Mouse (Mus musculus) liver, postnatal 0 days (tissue): ENCODE measurements at regions not wholly inside any gene's neighbourhood (a gene's known extent, or its start where the extent isn't known, plus 50 kb on each side); places are given as distances from the start of the nearest gene placed in this dataset.

Experiments used
- ATAC-seq: fragments of 200-750 bp; cut with Nextera tagmentation; 2 replicates; pipeline ENCODE4 v1.8.0; 2017; ENCODE audit warnings: mild to moderate bottlenecking, moderate library complexity
- DNase-seq: peaks from one replicate; pipeline ENCODE4 v3.0.0-alpha.2; 2016
- H3K27ac ChIP-seq: fragments of 300-500 bp; sonication (generic); 2 replicates; pipeline ENCODE4 v1.5.1; 2014; ENCODE audit warnings: antibody characterized with exemption, moderate library complexity, mild to moderate bottlenecking, low read depth
- H3K27me3 ChIP-seq: fragments of 300-500 bp; sonication (generic); 2 replicates; pipeline ENCODE4 v1.6.1; 2014; ENCODE audit warnings: low read length, control low read depth, mixed read lengths; ENCODE audit not compliant: insufficient read depth
- H3K36me3 ChIP-seq: fragments of 300-500 bp; sonication (generic); replicated peaks from 2 replicates; pipeline ENCODE4 v1.6.1; 2014; ENCODE audit warnings: mild to moderate bottlenecking, control low read depth, low read length, moderate library complexity, mixed read lengths; ENCODE audit not compliant: insufficient read depth
- H3K4me1 ChIP-seq: fragments of 300-500 bp; sonication (generic); 2 replicates; pipeline ENCODE4 v1.6.1; 2014; ENCODE audit warnings: antibody characterized with exemption, mild to moderate bottlenecking, control low read depth; ENCODE audit not compliant: insufficient read depth
- H3K4me2 ChIP-seq: fragments of 300-500 bp; sonication (generic); 2 replicates; pipeline ENCODE4 v1.6.1; 2014; ENCODE audit warnings: low read depth, mild to moderate bottlenecking, low read length, moderate library complexity, mixed read lengths
- H3K4me3 ChIP-seq: fragments of 300-500 bp; sonication (generic); 2 replicates; pipeline ENCODE4 v1.5.1; 2014; ENCODE audit warnings: low read depth, low read length
- H3K9ac ChIP-seq: fragments of 300-500 bp; sonication (generic); replicated peaks from 2 replicates; pipeline ENCODE4 v1.6.1; 2014; ENCODE audit warnings: mild to moderate bottlenecking, moderate library complexity
- H3K9me3 ChIP-seq: fragments of 300-500 bp; sonication (generic); 2 replicates; pipeline ENCODE4 v1.6.1; 2016; ENCODE audit warnings: mild to moderate bottlenecking, control low read depth, low read length, mixed read lengths
- CTCF ChIP-seq: sonication (generic); IDR thresholded peaks from 2 replicates; pipeline ENCODE4 v1.5.1; 2016; ENCODE audit warnings: antibody characterized with exemption, low read depth
- EP300 ChIP-seq: IDR thresholded peaks from 2 replicates; pipeline ENCODE4 v1.6.1; 2016; ENCODE audit warnings: antibody characterized with exemption, low read depth, mild to moderate bottlenecking
- WGBS: fragments of 180-500 bp; shearing (Covaris S2); extraction: QIAGEN DNeasy Blood & Tissue Kit; methylation state at CpG from one replicate; pipeline ENCODE4 v1.1.7; 2014; ENCODE audit not compliant: insufficient replicate concordance; 5-methylcytosine and 5-hydroxymethylcytosine counted together

- Histone ChIP-seq H3K27me3 (no peaks in the 10 kb centered on the region), H3K4me1 (no peaks in the 10 kb centered on the region), H3K9ac (no peak overlapping the region), H3K9me3 (no peaks in the 10 kb centered on the region), H3K36me3 (no peaks in the 10 kb centered on the region), H3K4me3 (no peak overlapping the region), H3K27ac (no peak overlapping the region), H3K4me2 (no peak overlapping the region)
- ATAC-seq, result no peak
- whole genome bisulfite sequencing, result 58% methylated on average over 1 of the region's 1 CpGs
- no peak for TF ChIP-seq CTCF
- no peak for DNase-seq
Measured at GRCm38 (mm10) chr12:14032363-14032762, 119.5 kb downstream of the Fam84a start.

GRCm38 (mm10) chr12:14015271-14015670 is 136.6 kb downstream of the Fam84a start:
- no peak overlapping the region for H3K4me2 ChIP-seq
- no peak overlapping the region for H3K4me3 ChIP-seq
- no peak for TF ChIP-seq EP300
- no peak for TF ChIP-seq CTCF
- no peak overlapping the region for H3K27ac ChIP-seq
- no peaks in the 10 kb centered on the region for H3K4me1 ChIP-seq
- no peaks in the 10 kb centered on the region for H3K9me3 ChIP-seq
- H3K9ac ChIP-seq, result no peak overlapping the region
- H3K36me3 ChIP-seq, result no peaks in the 10 kb centered on the region
- no peaks in the 10 kb centered on the region for H3K27me3 ChIP-seq
- no peak for ATAC-seq
- no peak for DNase-seq

- Histone ChIP-seq H3K27ac (no peak overlapping the region), H3K4me3 (no peak overlapping the region), H3K4me2 (no peak overlapping the region), H3K36me3 (no peaks in the 10 kb centered on the region), H3K4me1 (no peaks in the 10 kb centered on the region), H3K9me3 (no peaks in the 10 kb centered on the region), H3K9ac (no peak overlapping the region), H3K27me3 (no peaks in the 10 kb centered on the region)
- DNase-seq (no peak), ATAC-seq (no peak)
- TF ChIP-seq EP300, result no peak
- TF ChIP-seq CTCF, result no peak
- WGBS, result 24% methylated on average over 1 of the region's 1 CpGs
Measured at GRCm38 (mm10) chr12:14005991-14006390, 145.9 kb downstream of the Fam84a start.

DNA sequence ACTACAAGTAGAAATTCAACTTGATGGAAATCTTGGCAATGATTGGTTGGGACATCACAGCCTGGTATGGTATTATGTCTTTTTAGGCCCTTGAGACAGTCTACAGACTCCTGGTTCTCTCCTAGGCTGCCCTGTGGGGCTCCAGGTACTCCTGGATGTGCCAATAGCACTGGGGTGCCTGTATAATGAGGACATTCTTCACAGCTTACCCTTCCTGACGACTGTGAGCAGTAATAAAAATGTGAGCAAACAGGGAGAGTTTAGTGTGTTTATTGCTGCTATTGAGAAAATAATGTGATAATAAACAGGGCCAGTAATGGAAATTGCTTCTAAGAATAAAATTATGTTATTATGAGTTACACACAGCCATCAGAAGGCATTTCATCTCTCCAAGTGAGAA is 150.2 kb downstream of the Fam84a start:
- no peak overlapping the region for H3K9ac ChIP-seq
- H3K27me3 ChIP-seq, result no peaks in the 10 kb centered on the region
- WGBS, result 31% methylated on average over 1 of the region's 1 CpGs
- H3K4me2 ChIP-seq, result no peak overlapping the region
- H3K4me1 ChIP-seq, result no peaks in the 10 kb centered on the region
- H3K27ac ChIP-seq, result no peak overlapping the region
- no peak overlapping the region for H3K4me3 ChIP-seq
- no peaks in the 10 kb centered on the region for H3K9me3 ChIP-seq
- ATAC-seq (no peak), DNase-seq (no peak)
- no peak for TF ChIP-seq CTCF
- no peak for TF ChIP-seq EP300
- H3K36me3 ChIP-seq, result no peaks in the 10 kb centered on the region

- ATAC-seq, result no peak
- 78% methylated on average over 1 of the region's 1 CpGs for WGBS
- no peak overlapping the region for H3K4me2 ChIP-seq
- no peak for TF ChIP-seq CTCF
- TF ChIP-seq EP300, result no peak
- H3K9ac ChIP-seq, result no peak overlapping the region
- H3K36me3 ChIP-seq, result no peaks in the 10 kb centered on the region
- no peak overlapping the region for H3K4me3 ChIP-seq
- H3K9me3 ChIP-seq, result no peaks in the 10 kb centered on the region
- no peaks in the 10 kb centered on the region for H3K4me1 ChIP-seq
- H3K27ac ChIP-seq, result no peak overlapping the region
- H3K27me3 ChIP-seq, result no peaks in the 10 kb centered on the region
- no peak for DNase-seq
Measured at GRCm38 (mm10) chr12:13984396-13984776, 167.5 kb downstream of the Fam84a start.

- Histone ChIP-seq H3K4me2 (no peak overlapping the region), H3K4me1 (no peaks in the 10 kb centered on the region), H3K9me3 (no peaks in the 10 kb centered on the region), H3K27me3 (no peaks in the 10 kb centered on the region), H3K36me3 (no peaks in the 10 kb centered on the region), H3K9ac (no peak overlapping the region), H3K4me3 (no peak overlapping the region), H3K27ac (no peak overlapping the region)
- no peak for TF ChIP-seq EP300
- no peak for TF ChIP-seq CTCF
- no peak for DNase-seq
- ATAC-seq, result no peak
- 67% methylated on average over 7 of the region's 7 CpGs for WGBS
Measured at GRCm38 (mm10) chr12:13983631-13984395, 168.0 kb downstream of the Fam84a start.

GRCm38 (mm10) chr12:13964537-13964936 is 187.3 kb downstream of the Fam84a start:
- Histone ChIP-seq H3K4me2 (no peak overlapping the region), H3K27ac (no peak overlapping the region)

More at GRCm38 (mm10) chr12:13964537-13964936, 187.3 kb downstream of the Fam84a start:
- DNase-seq (no peak), ATAC-seq (no peak)
- Histone ChIP-seq H3K9ac (no peak overlapping the region), H3K4me1 (no peaks in the 10 kb centered on the region), H3K27me3 (no peaks in the 10 kb centered on the region), H3K36me3 (no peaks in the 10 kb centered on the region), H3K4me3 (no peak overlapping the region), H3K9me3 (no peaks in the 10 kb centered on the region; the same call in 1 of the 2 replicates)
- WGBS, result 78% methylated on average over 3 of the region's 3 CpGs
- no peak for TF ChIP-seq EP300
- TF ChIP-seq CTCF, result no peak
